Mouse (Mus musculus) adrenal gland, adult 10 weeks (tissue): ENCODE measurements around the gene Adrm1. TPM values are rescaled to one million over a fixed set of nuclear protein-coding genes. Genes with fewer than 3 reads are reported as not detected.

ENCODE experiments used
- polyA plus RNA-seq: library from polyadenylated mRNA; stranded (reverse); fragments of 350-450 nt; fragmentation: Illumina TruSeq; extraction: RNeasy Lipid Tissue Mini Kit (QIAGEN cat#74804); gene quantifications from one replicate; pipeline ENCODE4 v1.2.3, GENCODE M21; 2014; ENCODE audit warnings: low read depth, low replicate concordance

Gene Adrm1
- polyA plus RNA-seq = 17.4 TPM

GRCm38 (mm10) chr2:180170806-180171521, at the start of gene Adrm1:
Adrm1 (plus strand) TSS chr2:180171485.

Other genes starting within 250 kb of the Adrm1 start
- 12.0 TPM for gene Taf4, start 194.8 kb upstream of the Adrm1 start, polyA plus RNA-seq
- gene Lsm14b, start 146.5 kb upstream of the Adrm1 start, polyA plus RNA-seq = 57.7 TPM
- gene Psma7, start 129.1 kb upstream of the Adrm1 start, polyA plus RNA-seq = 51.6 TPM
- 16.8 TPM for gene Ss18l1, start 129.0 kb upstream of the Adrm1 start, polyA plus RNA-seq
- gene Mtg2, start 100.9 kb upstream of the Adrm1 start, polyA plus RNA-seq = 1.7 TPM
- not detected for gene Hrh3, start 67.0 kb upstream of the Adrm1 start, polyA plus RNA-seq
- 75.0 TPM for gene Osbpl2, start 52.2 kb upstream of the Adrm1 start, polyA plus RNA-seq
- gene Lama5, start 54.4 kb downstream of the Adrm1 start, polyA plus RNA-seq = 7.4 TPM
- 109 TPM for gene Rps21, start 85.9 kb downstream of the Adrm1 start, polyA plus RNA-seq
- gene Cables2, start 102.0 kb downstream of the Adrm1 start, polyA plus RNA-seq = 9.2 TPM
- not detected for gene Rbbp8nl, start 118.4 kb downstream of the Adrm1 start, polyA plus RNA-seq
- gene Gata5, start 163.2 kb downstream of the Adrm1 start, polyA plus RNA-seq = not detected